ENCODE assay signal across 8 mouse cellular contexts in genomic region chrX:101260441-101261325, GRCm38 (mm10). TPM values are rescaled to one million over a fixed set of nuclear protein-coding genes. Genes with fewer than 3 reads are reported as not detected.
DNase-seq lines count a peak whose midpoint lies in the region; ATAC-seq and TF ChIP-seq lines count a peak whose summit lies in the region.

No protein-coding gene starts in this region.

- WGBS in lung, embryonic 16.5 days = 17% methylated on average over 7 of the region's 13 CpGs
- 20% methylated on average over 12 of the region's 13 CpGs for WGBS in forebrain, embryonic 13.5 days
- WGBS in liver, embryonic 14.5 days (ENCODE audit: insufficient replicate concordance) = 29% methylated on average over 13 of the region's 13 CpGs

- H3K9me3 ChIP-seq in lung, embryonic 16.5 days (ENCODE audit: control insufficient read depth, low read length) = no peaks in the 10 kb centered on the region
- H3K9me3 ChIP-seq in forebrain, embryonic 13.5 days (replicated peaks) = no peaks in the 10 kb centered on the region
- no peaks in the 10 kb centered on the region for H3K9me3 ChIP-seq in liver, embryonic 14.5 days (ENCODE audit: control insufficient read depth, low read length)

- ATAC-seq in lung, embryonic 16.5 days (ENCODE audit: low read depth) = peak; percentile 73
- peak; percentile 66 for ATAC-seq in forebrain, embryonic 13.5 days
- ATAC-seq in liver, embryonic 14.5 days (ENCODE audit: insufficient read depth) = peak; percentile 16; the same call in 1 of the 2 replicates
- ATAC-seq in frontal cortex, adult (ENCODE audit: low TSS enrichment) = no peak

- no peak for TF ChIP-seq CTCF in liver, embryonic 14.5 days (IDR thresholded peaks at IDR 0.05; ENCODE audit: low read depth)

- no peak overlapping the region for H3K4me2 ChIP-seq in lung, embryonic 16.5 days (ENCODE audit: low read depth, low read length)
- no peak overlapping the region for H3K4me2 ChIP-seq in forebrain, embryonic 13.5 days
- no peak overlapping the region for H3K4me2 ChIP-seq in liver, embryonic 14.5 days (ENCODE audit: low read depth)

- no peak for TF ChIP-seq EP300 in liver, embryonic 14.5 days (IDR thresholded peaks at IDR 0.05; ENCODE audit: low read depth)

- H3K27me3 ChIP-seq in lung, embryonic 16.5 days (ENCODE audit: control insufficient read depth, insufficient read depth, low read depth, low read length) = no peaks in the 10 kb centered on the region
- H3K27me3 ChIP-seq in forebrain, embryonic 13.5 days = no peaks in the 10 kb centered on the region
- H3K27me3 ChIP-seq in liver, embryonic 14.5 days (ENCODE audit: control insufficient read depth, insufficient read depth, low read length) = no peaks in the 10 kb centered on the region

- no peak overlapping the region for H3K4me3 ChIP-seq in lung, embryonic 16.5 days (ENCODE audit: low read length)
- no peak overlapping the region for H3K4me3 ChIP-seq in forebrain, embryonic 13.5 days
- no peak overlapping the region for H3K4me3 ChIP-seq in liver, embryonic 14.5 days (ENCODE audit: insufficient read depth in 1 of 2, low read depth in 2 of 2, low read length in 2 of 2)

- peak overlapping the region; percentile 59 for H3K27ac ChIP-seq in lung, embryonic 16.5 days (ENCODE audit: low read length)
- H3K27ac ChIP-seq in forebrain, embryonic 13.5 days = peak overlapping the region; percentile 57
- no peak overlapping the region for H3K27ac ChIP-seq in liver, embryonic 14.5 days

- no peak for DNase-seq in lung, postnatal 25 days (ENCODE audit: low spot score)
- DNase-seq in liver, embryonic 14.5 days (ENCODE audit: low read depth in 3 of 3, low spot score in 3 of 3) = no peak
- peak; percentile 42 to 68 for DNase-seq in thymus, postnatal 10 days (ENCODE audit: low spot score in 2 of 2)
- DNase-seq in right cerebral cortex, postnatal 14 days = no peak
- no peak for DNase-seq in adipocyte (ENCODE audit: low spot score)

- no peak overlapping the region for H3K9ac ChIP-seq in lung, embryonic 16.5 days (ENCODE audit: low read length)
- no peak overlapping the region for H3K9ac ChIP-seq in forebrain, embryonic 13.5 days
- H3K9ac ChIP-seq in liver, embryonic 14.5 days (replicated peaks) = no peak overlapping the region

- H3K36me3 ChIP-seq in lung, embryonic 16.5 days (ENCODE audit: control insufficient read depth, insufficient read depth, low read length) = no peaks in the 10 kb centered on the region
- peaks cover 7% of the 10 kb centered on the region; the same call in 1 of the 2 replicates for H3K36me3 ChIP-seq in forebrain, embryonic 13.5 days (ENCODE audit: poor library complexity, severe bottlenecking)
- no peaks in the 10 kb centered on the region for H3K36me3 ChIP-seq in liver, embryonic 14.5 days (replicated peaks; ENCODE audit: control insufficient read depth, insufficient read depth, low read depth)

- H3K4me1 ChIP-seq in lung, embryonic 16.5 days (replicated peaks; ENCODE audit: control insufficient read depth, insufficient read depth, low read length) = peaks cover 15% of the 10 kb centered on the region; the same call in 1 of the 2 replicates
- H3K4me1 ChIP-seq in forebrain, embryonic 13.5 days = peaks cover 10% of the 10 kb centered on the region
- H3K4me1 ChIP-seq in liver, embryonic 14.5 days (replicated peaks; ENCODE audit: control insufficient read depth in 2 of 2, insufficient read depth in 2 of 2, low read length in 1 of 2) = peaks cover 0 to 6% of the 10 kb centered on the region in 2 experiments; a peak in 1 of 4 replicates

RNA-seq across cellular contexts. Expression of gene Gm614, which starts 3.1 kb away (rescaled TPM):
- polyA plus RNA-seq in lung, embryonic 16.5 days (2015; fragmentation: Nextera tagmentation; extraction: Ambion mirVana) = not detected in 2 replicates
- polyA plus RNA-seq in forebrain, embryonic 13.5 days (2015; fragmentation: Nextera tagmentation; extraction: Ambion mirVana) = not detected in 2 replicates
- polyA plus RNA-seq in liver, embryonic 14.5 days (2012; rRNA removed) = 0.06 TPM in 1 of 2 replicates, not detected in the other
- not detected in 2 replicates for polyA plus RNA-seq in liver, embryonic 14.5 days (2014; fragmentation: Nextera tagmentation; extraction: Ambion mirVana)

RNA-seq across cellular contexts. Expression of gene Foxo4, which starts 6.4 kb away (rescaled TPM):
- 2.2 and 2.5 TPM in 2 replicates for polyA plus RNA-seq in lung, embryonic 16.5 days (2015; fragmentation: Nextera tagmentation; extraction: Ambion mirVana)
- 1.3 TPM in 2 replicates for polyA plus RNA-seq in forebrain, embryonic 13.5 days (2015; fragmentation: Nextera tagmentation; extraction: Ambion mirVana)
- 10.3 and 11.8 TPM in 2 replicates for polyA plus RNA-seq in liver, embryonic 14.5 days (2012; rRNA removed)
- 1.4 and 1.8 TPM in 2 replicates for polyA plus RNA-seq in liver, embryonic 14.5 days (2014; fragmentation: Nextera tagmentation; extraction: Ambion mirVana)

RNA-seq across cellular contexts. Expression of gene Il2rg, which starts 7.4 kb away (rescaled TPM):
- polyA plus RNA-seq in lung, embryonic 16.5 days (2015; fragmentation: Nextera tagmentation; extraction: Ambion mirVana) = 26.5 and 27.9 TPM in 2 replicates
- 2.3 and 2.4 TPM in 2 replicates for polyA plus RNA-seq in forebrain, embryonic 13.5 days (2015; fragmentation: Nextera tagmentation; extraction: Ambion mirVana)
- polyA plus RNA-seq in liver, embryonic 14.5 days (2012; rRNA removed) = 5.5 and 6.4 TPM in 2 replicates
- 7.8 and 8.3 TPM in 2 replicates for polyA plus RNA-seq in liver, embryonic 14.5 days (2014; fragmentation: Nextera tagmentation; extraction: Ambion mirVana)

RNA-seq across cellular contexts. Expression of gene Gm20489, which starts 8.1 kb away (rescaled TPM):
- polyA plus RNA-seq in lung, embryonic 16.5 days (2015; fragmentation: Nextera tagmentation; extraction: Ambion mirVana) = not detected in 2 replicates
- polyA plus RNA-seq in forebrain, embryonic 13.5 days (2015; fragmentation: Nextera tagmentation; extraction: Ambion mirVana) = not detected in 2 replicates
- not detected in 2 replicates for polyA plus RNA-seq in liver, embryonic 14.5 days (2012; rRNA removed)
- polyA plus RNA-seq in liver, embryonic 14.5 days (2014; fragmentation: Nextera tagmentation; extraction: Ambion mirVana) = not detected in 2 replicates

RNA-seq across cellular contexts. Expression of gene Med12, which starts 13.1 kb away (rescaled TPM):
- polyA plus RNA-seq in lung, embryonic 16.5 days (2015; fragmentation: Nextera tagmentation; extraction: Ambion mirVana) = 34.2 and 34.9 TPM in 2 replicates
- 31.3 and 31.7 TPM in 2 replicates for polyA plus RNA-seq in forebrain, embryonic 13.5 days (2015; fragmentation: Nextera tagmentation; extraction: Ambion mirVana)
- polyA plus RNA-seq in liver, embryonic 14.5 days (2012; rRNA removed) = 34.3 and 37.8 TPM in 2 replicates
- polyA plus RNA-seq in liver, embryonic 14.5 days (2014; fragmentation: Nextera tagmentation; extraction: Ambion mirVana) = 21.9 and 27.5 TPM in 2 replicates

Comparison
In these comparisons a context has a peak if more than half of its experiments do, and no peak if none do; other contexts are left out.
1. DNase-seq: peak in thymus, postnatal 10 days (2 of 2); none in lung, postnatal 25 days (single experiment), liver, embryonic 14.5 days (0 of 3), right cerebral cortex, postnatal 14 days (single experiment) and adipocyte (single experiment).